Mouse (Mus musculus) midbrain, embryonic 16.5 days (tissue): ENCODE results near the gene Klhdc4. TPM values are rescaled to one million over a fixed set of nuclear protein-coding genes. Genes with fewer than 3 reads are reported as not detected.

Experiments used
- ATAC-seq: fragments of 200-750 bp; cut with Nextera tagmentation; 2 replicates; pipeline ENCODE4 v1.8.0; 2017; ENCODE audit warnings: moderate TSS enrichment
- H3K27ac ChIP-seq: fragments of 300-500 bp; sonication (generic); 2 replicates; pipeline ENCODE4 v1.5.1; 2014; ENCODE audit warnings: mild to moderate bottlenecking, low read length, mixed read lengths
- H3K27me3 ChIP-seq: fragments of 300-500 bp; sonication (generic); 2 replicates; pipeline ENCODE4 v1.6.1; 2014; ENCODE audit warnings: low read depth, low read length, mixed read lengths; ENCODE audit not compliant: control insufficient read depth, insufficient read depth
- H3K36me3 ChIP-seq: fragments of 300-500 bp; sonication (generic); 2 replicates; pipeline ENCODE4 v1.6.1; 2014; ENCODE audit warnings: mild to moderate bottlenecking, low read length, moderate library complexity, mixed read lengths; ENCODE audit not compliant: control insufficient read depth, insufficient read depth
- H3K4me1 ChIP-seq: fragments of 300-500 bp; sonication (generic); 2 replicates; pipeline ENCODE4 v1.6.1; 2014; ENCODE audit warnings: mild to moderate bottlenecking, low read length, mixed read lengths; ENCODE audit not compliant: control insufficient read depth, insufficient read depth
- H3K4me2 ChIP-seq: fragments of 300-500 bp; sonication (generic); 2 replicates; pipeline ENCODE4 v1.6.1; 2014; ENCODE audit warnings: mild to moderate bottlenecking, low read length, mixed read lengths
- H3K4me3 ChIP-seq: fragments of 300-500 bp; sonication (generic); 2 replicates; pipeline ENCODE4 v1.5.1; 2014; ENCODE audit warnings: low read depth, mild to moderate bottlenecking, low read length, moderate library complexity, mixed read lengths
- H3K9ac ChIP-seq: fragments of 300-500 bp; sonication (generic); 2 replicates; pipeline ENCODE4 v1.6.1; 2014; ENCODE audit warnings: low read depth, low read length, mixed read lengths
- H3K9me3 ChIP-seq: fragments of 300-500 bp; sonication (generic); replicated peaks from 2 replicates; pipeline ENCODE4 v1.6.1; 2014; ENCODE audit warnings: mild to moderate bottlenecking, low read length, mixed read lengths; ENCODE audit not compliant: control insufficient read depth, poor library complexity, severe bottlenecking
- WGBS: fragments of 180-500 bp; shearing (Covaris S2); extraction: QIAGEN DNeasy Blood & Tissue Kit; methylation state at CpG from one replicate; pipeline ENCODE4 v1.1.7; 2014; 5-methylcytosine and 5-hydroxymethylcytosine counted together
- polyA plus RNA-seq: library from polyadenylated mRNA; unstranded; fragments of >200 nt; fragmentation: Nextera tagmentation; extraction: Ambion mirVana; gene quantifications from 2 replicates; pipeline ENCODE4 v1.2.1, GENCODE M21; 2015

Klhdc4 gene
- polyA plus RNA-seq, 1 experiment from 2014 or later = 43.3 TPM

DNA sequence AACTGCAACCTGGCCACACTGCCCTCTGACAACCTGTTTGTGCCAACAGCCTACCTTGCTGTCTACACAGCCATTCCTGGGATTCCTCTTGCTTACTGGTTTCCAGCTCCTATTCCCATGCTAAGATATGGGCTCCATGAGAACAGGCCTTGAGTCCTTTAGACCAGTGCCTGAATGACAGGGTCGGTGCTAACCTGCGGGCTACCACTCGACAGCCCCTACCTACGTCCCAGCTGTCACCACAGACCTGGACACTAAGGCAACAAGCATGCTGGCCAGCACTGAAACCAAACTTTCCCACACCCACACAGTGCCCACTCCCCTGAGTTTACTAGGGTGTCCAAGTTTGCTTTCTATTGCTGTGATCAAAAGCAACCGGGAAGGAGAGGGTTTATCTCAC, 1.6 kb downstream of the Klhdc4 start:
- 97% methylated on average over 5 of the region's 5 CpGs for WGBS

DNA sequence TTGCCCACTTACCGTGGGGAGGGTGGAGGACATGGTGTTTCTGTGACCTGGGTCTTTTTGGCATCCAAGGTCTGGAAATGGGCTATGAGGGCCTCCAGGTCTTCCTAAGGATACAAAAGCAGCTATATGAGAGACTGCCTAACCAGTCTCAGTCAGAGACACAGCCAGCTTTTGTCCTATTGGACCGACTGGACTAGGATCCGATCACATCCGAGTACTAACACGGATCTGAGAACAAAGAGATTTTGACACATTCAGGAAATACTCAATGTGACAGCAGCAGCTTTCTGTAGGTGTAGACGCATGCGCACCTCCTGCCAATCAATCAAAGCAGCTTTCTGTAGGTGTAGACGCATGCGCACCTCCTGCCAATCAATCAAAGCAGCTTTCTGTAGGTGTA, 7.6 kb downstream of the Klhdc4 start:
- 92% methylated on average over 8 of the region's 9 CpGs for WGBS
- no peak for ATAC-seq

More for the DNA sequence above, 1.6 kb downstream of the Klhdc4 start:
- H3K9ac ChIP-seq = no peak overlapping the region
- H3K4me1 ChIP-seq = peaks cover 17% of the 10 kb centered on the region
- H3K4me2 ChIP-seq = no peak overlapping the region; the same call in 1 of the 2 replicates
- no peaks in the 10 kb centered on the region for H3K9me3 ChIP-seq
- no peak overlapping the region for H3K27ac ChIP-seq
- ATAC-seq = no peak
- no peak overlapping the region for H3K4me3 ChIP-seq
- no peaks in the 10 kb centered on the region for H3K27me3 ChIP-seq
- no peaks in the 10 kb centered on the region for H3K36me3 ChIP-seq

DNA sequence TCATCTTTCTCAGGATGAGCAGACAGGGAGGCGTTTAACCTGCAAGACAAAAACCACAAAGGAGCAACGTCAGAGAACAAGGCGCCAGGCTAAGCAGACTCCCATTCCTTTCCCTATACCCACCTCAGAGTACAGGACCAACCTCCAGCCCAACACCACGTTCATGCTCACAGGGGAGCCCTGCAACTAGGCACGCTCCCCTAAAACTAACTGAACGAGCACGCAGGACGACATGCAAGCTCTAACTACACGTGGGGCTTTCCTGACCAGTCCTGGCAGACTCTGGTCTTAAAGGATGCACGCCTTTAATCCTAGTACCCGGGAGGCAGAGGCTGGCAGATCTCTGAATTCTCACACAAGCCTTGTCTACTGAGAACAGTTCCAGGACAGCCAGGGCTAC, 8.0 kb downstream of the Klhdc4 start:
- Histone ChIP-seq H3K36me3 (peaks cover 12% of the 10 kb centered on the region), H3K4me1 (no peaks in the 10 kb centered on the region), H3K9ac (no peak overlapping the region), H3K4me2 (no peak overlapping the region), H3K9me3 (no peaks in the 10 kb centered on the region), H3K4me3 (no peak overlapping the region), H3K27me3 (no peaks in the 10 kb centered on the region), H3K27ac (no peak overlapping the region)
- ATAC-seq = no peak
- WGBS = 92% methylated on average over 11 of the region's 11 CpGs

More for the DNA sequence above, 7.6 kb downstream of the Klhdc4 start:
- peaks cover 12% of the 10 kb centered on the region for H3K36me3 ChIP-seq
- H3K27ac ChIP-seq = no peak overlapping the region
- no peaks in the 10 kb centered on the region for H3K4me1 ChIP-seq
- no peaks in the 10 kb centered on the region for H3K27me3 ChIP-seq
- H3K9ac ChIP-seq = no peak overlapping the region
- H3K9me3 ChIP-seq = no peaks in the 10 kb centered on the region
- H3K4me3 ChIP-seq = no peak overlapping the region
- H3K4me2 ChIP-seq = no peak overlapping the region

DNA sequence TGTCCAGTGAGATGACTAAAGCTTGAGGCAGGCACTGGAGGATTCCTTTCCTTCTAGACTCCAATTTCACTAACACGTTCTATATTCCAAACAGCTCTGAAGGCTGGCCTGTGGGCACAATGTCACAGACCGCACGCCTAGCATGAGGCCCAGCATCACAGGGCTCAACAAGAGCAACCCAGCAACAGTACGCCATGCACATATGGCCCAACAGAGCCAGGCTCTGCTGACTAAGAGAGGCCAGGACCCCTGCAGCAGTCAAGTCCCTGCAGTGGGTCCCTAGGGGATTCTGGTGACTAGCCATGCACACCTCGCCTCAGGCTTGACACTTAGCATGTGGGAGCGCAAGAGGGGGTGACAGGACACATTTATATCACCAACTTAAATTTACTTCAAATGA, 8.5 kb downstream of the Klhdc4 start:
- H3K4me1 ChIP-seq = no peaks in the 10 kb centered on the region
- WGBS = 94% methylated on average over 6 of the region's 6 CpGs
- H3K9me3 ChIP-seq = no peaks in the 10 kb centered on the region
- no peak for ATAC-seq
- H3K9ac ChIP-seq = no peak overlapping the region
- no peaks in the 10 kb centered on the region for H3K27me3 ChIP-seq
- no peak overlapping the region for H3K4me3 ChIP-seq
- H3K4me2 ChIP-seq = no peak overlapping the region
- peaks cover 12% of the 10 kb centered on the region for H3K36me3 ChIP-seq
- H3K27ac ChIP-seq = no peak overlapping the region

DNA sequence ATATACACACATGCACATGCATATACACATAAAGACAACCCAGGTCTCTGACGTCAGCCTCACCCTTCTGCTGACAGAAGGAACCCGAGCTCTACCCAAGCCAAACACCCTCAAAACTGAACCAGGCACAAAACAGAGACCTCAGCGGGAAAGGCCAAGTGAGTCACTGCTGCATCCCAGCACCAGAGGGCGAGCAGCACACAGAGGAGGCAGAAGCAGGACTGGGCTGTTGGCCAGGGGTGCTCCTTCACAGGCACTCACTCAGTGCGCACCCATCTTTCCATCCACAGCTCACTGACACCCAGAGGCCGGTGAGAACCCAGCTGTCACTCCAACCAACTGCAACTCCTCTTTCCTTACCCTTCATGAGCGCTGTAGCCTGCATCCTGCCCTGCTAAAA, 11.1 kb downstream of the Klhdc4 start:
- Histone ChIP-seq H3K4me2 (no peak overlapping the region), H3K4me1 (no peaks in the 10 kb centered on the region), H3K36me3 (peaks cover 16% of the 10 kb centered on the region), H3K4me3 (no peak overlapping the region), H3K27me3 (no peaks in the 10 kb centered on the region), H3K27ac (no peak overlapping the region), H3K9ac (no peak overlapping the region), H3K9me3 (no peaks in the 10 kb centered on the region)
- ATAC-seq = no peak
- 83% methylated on average over 7 of the region's 7 CpGs for WGBS

DNA sequence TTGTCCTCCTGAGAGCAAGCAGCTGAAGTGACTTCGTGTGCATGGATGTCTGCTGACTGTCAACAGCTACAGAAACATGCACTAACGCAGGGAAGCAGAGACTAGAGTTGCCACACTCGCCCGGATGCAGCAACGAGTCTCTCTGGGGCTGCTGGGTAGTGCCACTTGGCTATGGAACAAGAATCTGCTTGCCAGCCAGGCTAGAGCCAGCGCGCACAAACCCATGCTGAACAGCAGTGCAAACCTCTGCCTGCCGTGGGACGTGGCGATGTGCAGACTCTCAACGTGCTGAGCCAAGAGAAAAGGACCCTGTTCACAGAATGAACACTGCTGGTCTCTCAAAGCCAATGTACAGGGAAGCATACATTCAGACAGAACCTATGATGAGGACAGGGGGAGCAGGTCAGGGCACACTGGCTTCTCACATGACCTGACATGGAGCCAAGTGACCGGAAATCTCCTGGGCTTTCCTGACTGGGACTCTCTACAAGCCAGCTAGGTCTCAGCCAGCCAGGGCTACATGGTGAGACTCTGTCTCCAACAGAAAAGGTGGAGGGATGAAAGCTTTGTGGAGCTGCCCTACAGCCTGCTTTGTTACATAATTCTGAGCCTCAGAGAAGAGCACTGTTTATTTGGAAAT, 17.3 kb downstream of the Klhdc4 start:
- Histone ChIP-seq H3K9me3 (no peaks in the 10 kb centered on the region), H3K9ac (no peak overlapping the region), H3K4me2 (no peak overlapping the region), H3K27me3 (no peaks in the 10 kb centered on the region), H3K27ac (no peak overlapping the region), H3K4me1 (no peaks in the 10 kb centered on the region), H3K4me3 (no peak overlapping the region), H3K36me3 (peaks cover 9% of the 10 kb centered on the region; the same call in 1 of the 2 replicates)
- WGBS = 97% methylated on average over 12 of the region's 12 CpGs
- ATAC-seq = no peak

DNA sequence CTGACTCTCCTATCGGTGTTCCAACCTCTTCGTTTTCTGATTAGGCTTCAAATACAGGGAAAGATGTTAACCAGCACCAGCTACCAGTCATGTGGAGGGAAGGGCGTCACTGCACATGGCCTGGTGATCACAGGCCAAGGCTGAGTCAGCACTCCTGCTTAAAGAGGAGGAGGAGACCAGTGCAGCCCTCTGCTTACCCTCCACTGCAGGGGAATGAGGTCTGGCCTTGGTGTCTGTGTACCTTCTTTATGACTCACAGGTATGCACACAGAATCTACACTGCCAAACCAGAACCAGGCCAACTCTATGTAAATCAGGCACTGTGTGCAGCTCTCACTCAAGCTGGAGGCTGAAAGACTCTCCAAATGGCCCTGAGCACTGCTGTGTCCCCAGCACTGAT, 17.9 kb downstream of the Klhdc4 start:
- H3K4me3 ChIP-seq = no peak overlapping the region
- H3K27me3 ChIP-seq = no peaks in the 10 kb centered on the region
- H3K4me2 ChIP-seq = no peak overlapping the region
- H3K27ac ChIP-seq = no peak overlapping the region
- no peak for ATAC-seq
- no peaks in the 10 kb centered on the region for H3K4me1 ChIP-seq
- 96% methylated on average over 3 of the region's 3 CpGs for WGBS
- H3K9ac ChIP-seq = no peak overlapping the region
- no peaks in the 10 kb centered on the region for H3K9me3 ChIP-seq
- H3K36me3 ChIP-seq = peaks cover 9% of the 10 kb centered on the region; the same call in 1 of the 2 replicates

DNA sequence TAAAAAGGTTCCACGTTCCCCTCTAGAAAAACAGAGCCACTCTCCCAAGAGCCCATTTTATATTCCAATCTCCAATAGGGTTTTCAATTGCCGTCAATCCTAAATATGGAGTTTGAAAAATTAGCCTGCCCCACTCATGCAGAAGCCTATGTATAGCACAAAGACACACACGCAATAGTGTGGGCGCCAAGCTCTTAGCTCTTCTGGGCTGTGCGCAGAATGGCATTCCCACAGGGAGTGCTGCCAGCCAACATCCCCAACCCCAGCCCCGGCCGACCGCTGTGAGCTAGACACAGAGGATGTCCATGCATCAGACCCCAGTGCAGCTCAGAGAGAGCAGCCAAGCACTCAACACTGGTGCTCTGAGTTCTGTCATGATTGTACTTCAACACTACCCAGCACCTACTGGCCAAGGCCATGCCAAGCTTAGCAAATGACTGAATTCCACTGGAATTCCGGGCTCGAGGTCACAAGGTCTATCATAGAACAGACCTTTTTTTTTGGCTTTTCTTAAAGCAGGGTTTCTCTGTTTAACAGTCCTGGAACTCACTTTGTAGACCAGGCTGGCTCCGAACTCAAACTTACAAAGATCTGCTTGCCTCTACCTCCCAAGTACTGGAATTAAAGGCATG, 19.7 kb downstream of the Klhdc4 start:
- Histone ChIP-seq H3K27me3 (no peaks in the 10 kb centered on the region), H3K4me2 (no peak overlapping the region), H3K27ac (no peak overlapping the region), H3K4me3 (no peak overlapping the region), H3K4me1 (no peaks in the 10 kb centered on the region), H3K9ac (no peak overlapping the region), H3K36me3 (peaks cover 24% of the 10 kb centered on the region), H3K9me3 (no peaks in the 10 kb centered on the region)
- 92% methylated on average over 11 of the region's 11 CpGs for WGBS
- no peak for ATAC-seq

DNA sequence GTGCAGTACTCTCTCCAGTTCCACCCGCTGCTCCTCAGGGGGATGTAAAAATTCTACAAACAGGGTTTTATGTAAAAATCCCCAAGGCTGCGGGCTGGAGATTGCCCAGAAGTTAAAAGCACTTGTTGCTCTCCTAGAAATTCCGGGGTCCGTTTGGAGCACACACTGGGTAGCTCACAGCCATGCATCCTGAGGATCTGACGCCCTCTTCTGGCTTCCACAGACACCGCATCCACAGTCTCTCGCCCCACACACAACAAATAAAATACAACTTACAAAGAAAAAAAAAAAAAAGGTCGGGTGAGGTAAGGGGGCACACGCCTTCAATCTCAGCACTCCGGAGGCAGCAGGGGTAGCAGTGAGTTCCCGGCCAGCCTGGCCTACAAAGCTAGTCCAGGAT, 21.3 kb downstream of the Klhdc4 start:
- Histone ChIP-seq H3K4me1 (no peaks in the 10 kb centered on the region), H3K9ac (no peak overlapping the region), H3K27ac (no peak overlapping the region), H3K4me3 (no peak overlapping the region), H3K4me2 (no peak overlapping the region), H3K27me3 (no peaks in the 10 kb centered on the region), H3K9me3 (no peaks in the 10 kb centered on the region), H3K36me3 (peaks cover 24% of the 10 kb centered on the region)
- 75% methylated on average over 11 of the region's 11 CpGs for WGBS
- ATAC-seq = no peak
